ENCODE assay signal across 8 mouse cellular contexts in the genomic region with DNA sequence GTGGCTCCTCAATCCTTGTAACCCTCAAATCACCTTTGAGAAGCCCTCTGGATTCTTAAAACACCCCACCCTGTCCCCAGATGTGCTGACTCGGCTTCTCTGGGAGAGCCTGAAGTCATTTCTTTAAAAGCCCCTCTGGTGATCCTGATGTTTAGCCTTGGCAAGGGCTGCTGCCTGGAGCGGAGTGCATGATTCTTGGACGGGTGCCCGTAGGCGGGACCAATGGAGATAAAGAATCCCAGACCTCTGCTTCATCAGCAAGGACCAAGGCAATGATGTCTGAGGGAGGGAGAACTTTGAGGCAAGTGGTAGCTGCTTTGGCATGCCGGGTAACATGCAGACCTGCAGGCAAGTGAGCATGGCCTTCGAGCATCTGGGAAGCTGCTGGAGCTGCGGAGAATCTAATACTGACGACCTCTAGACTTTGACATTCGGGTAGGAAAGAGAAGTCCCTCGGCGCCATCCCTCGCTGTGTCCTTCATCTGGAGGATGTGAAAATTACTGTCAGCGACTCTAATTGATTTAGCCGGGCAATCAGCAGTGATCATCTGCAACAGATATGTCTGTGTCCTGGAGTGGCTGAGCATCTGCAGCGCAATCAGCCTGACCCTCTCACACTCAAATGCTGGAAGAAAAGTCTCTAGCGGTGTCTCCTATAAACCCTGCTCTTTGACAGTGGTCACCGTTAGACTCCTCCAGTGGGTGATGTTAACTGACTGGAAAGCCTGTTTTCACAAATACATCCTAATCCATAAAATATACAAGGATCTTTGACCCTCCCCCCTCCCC.
A peak's percentile ranks its signal among the peaks of the same experiment; 100 is the strongest.
DNase-seq lines count a peak whose midpoint lies in the region; ATAC-seq and TF ChIP-seq lines count a peak whose summit lies in the region.

No protein-coding gene starts in this region.

- 0 out of 2 replicates have a peak overlapping the region, but pooled peaks have one; percentile 8 for H3K4me2 ChIP-seq in hindbrain, embryonic 16.5 days (ENCODE audit: low read length)

- H3K27ac ChIP-seq in hindbrain, embryonic 16.5 days (ENCODE audit: low read depth, low read length): no peak overlapping the region
- H3K27ac ChIP-seq in left cerebral cortex, adult 2 months: no peak overlapping the region

- intact Hi-C loops in left cerebral cortex, adult 2 months (cut with DNase I): no loop called here

- H3K27me3 ChIP-seq in hindbrain, embryonic 16.5 days (replicated peaks; ENCODE audit: control insufficient read depth, insufficient read depth, low read length): no peaks in the 10 kb centered on the region

- TF ChIP-seq CTCF in left cerebral cortex, adult 2 months (IDR thresholded peaks at IDR 0.05): no peak

- no peak overlapping the region for H3K4me3 ChIP-seq in hindbrain, embryonic 16.5 days (ENCODE audit: low read length)
- no peak overlapping the region for H3K4me3 ChIP-seq in left cerebral cortex, adult 2 months

- no peak overlapping the region for H3K9ac ChIP-seq in hindbrain, embryonic 16.5 days (ENCODE audit: low read depth, low read length)

- peaks cover 9% of the 10 kb centered on the region for H3K4me1 ChIP-seq in hindbrain, embryonic 16.5 days (ENCODE audit: control insufficient read depth, insufficient read depth, low read depth, low read length)

- H3K36me3 ChIP-seq in hindbrain, embryonic 16.5 days (ENCODE audit: control insufficient read depth, insufficient read depth, low read length): no peaks in the 10 kb centered on the region

- no peaks in the 10 kb centered on the region for H3K9me3 ChIP-seq in hindbrain, embryonic 16.5 days (ENCODE audit: control insufficient read depth, low read length)

- peak; percentile 13 for DNase-seq in right cerebral cortex, postnatal 14 days
- DNase-seq in right cerebral cortex, adult 2 months (ENCODE audit: low spot score in 2 of 2): no peak
- DNase-seq in gastrocnemius, postnatal 25 days: peak; percentile 27
- DNase-seq in lung, postnatal 36 days: peak; percentile 73
- DNase-seq in urinary bladder, postnatal 4 days (ENCODE audit: low spot score in 2 of 2): peak; percentile 83 to 89
- no peak for DNase-seq in left cerebral cortex, adult 2 months (ENCODE audit: extremely low spot score in 1 of 2, low spot score in 2 of 2)

- peak; percentile 78 for ATAC-seq in hindbrain, embryonic 16.5 days
- no peak for ATAC-seq in megakaryocyte, adult 5-6 weeks (ENCODE audit: poor library complexity, severe bottlenecking)

- 58% methylated on average over 18 of the region's 18 CpGs for WGBS in hindbrain, embryonic 16.5 days

Comparison
In these comparisons a context has a peak if more than half of its experiments do, and no peak if none do; other contexts are left out.
1. DNase-seq: peak in right cerebral cortex, postnatal 14 days (single experiment), gastrocnemius, postnatal 25 days (single experiment), lung, postnatal 36 days (single experiment) and urinary bladder, postnatal 4 days (2 of 2); none in right cerebral cortex, adult 2 months (0 of 2) and left cerebral cortex, adult 2 months (0 of 2).